Mouse (Mus musculus) stomach, embryonic 14.5 days (tissue): Measurements from ENCODE around the gene Psip1. TPM values are rescaled to one million over a fixed set of nuclear protein-coding genes. Genes with fewer than 3 reads are reported as not detected.

Experiments used
- ATAC-seq: fragments of 200-750 bp; cut with Nextera tagmentation; 2 replicates; pipeline ENCODE4 v1.8.0; 2017; ENCODE audit warnings: low read depth, moderate TSS enrichment; ENCODE audit not compliant: insufficient number of reproducible peaks, insufficient read depth, low FRiP score
- H3K27ac ChIP-seq: fragments of 300-500 bp; sonication (generic); 2 replicates; pipeline ENCODE4 v1.5.1; 2014; ENCODE audit warnings: mild to moderate bottlenecking, low read length, moderate library complexity, mixed read lengths
- H3K27me3 ChIP-seq: fragments of 300-500 bp; sonication (generic); 2 replicates; pipeline ENCODE4 v1.6.1; 2014; ENCODE audit warnings: low read length, control low read depth, mixed read lengths; ENCODE audit not compliant: control insufficient read depth, insufficient read depth
- H3K36me3 ChIP-seq: fragments of 300-500 bp; sonication (generic); 2 replicates; pipeline ENCODE4 v1.6.1; 2014; ENCODE audit warnings: mild to moderate bottlenecking, control low read depth, low read length, moderate library complexity, mixed read lengths; ENCODE audit not compliant: control insufficient read depth, insufficient read depth
- H3K4me1 ChIP-seq: fragments of 300-500 bp; sonication (generic); 2 replicates; pipeline ENCODE4 v1.6.1; 2014; ENCODE audit warnings: low read length, control low read depth, mixed read lengths; ENCODE audit not compliant: control insufficient read depth, insufficient read depth
- H3K4me2 ChIP-seq: fragments of 300-500 bp; sonication (generic); replicated peaks from 2 replicates; pipeline ENCODE4 v1.6.1; 2014; ENCODE audit warnings: low read depth, low read length, control low read depth
- H3K4me3 ChIP-seq: fragments of 300-500 bp; sonication (generic); 2 replicates; pipeline ENCODE4 v1.5.1; 2014; ENCODE audit warnings: low read depth, low read length, control low read depth
- H3K9ac ChIP-seq: fragments of 300-500 bp; sonication (generic); replicated peaks from 2 replicates; pipeline ENCODE4 v1.6.1; 2014; ENCODE audit warnings: low read depth, mild to moderate bottlenecking, control low read depth, low read length, moderate library complexity, mixed read lengths
- H3K9me3 ChIP-seq: fragments of 300-500 bp; sonication (generic); 2 replicates; pipeline ENCODE4 v1.6.1; 2016; ENCODE audit warnings: low read depth, low read length, control low read depth; ENCODE audit not compliant: control insufficient read depth
- WGBS: fragments of 180-500 bp; shearing (Covaris S2); extraction: QIAGEN DNeasy Blood & Tissue Kit; methylation state at CpG from one replicate; pipeline ENCODE4 v1.1.7; 2014; 5-methylcytosine and 5-hydroxymethylcytosine counted together
- polyA plus RNA-seq: library from polyadenylated mRNA; unstranded; fragments of >200 nt; fragmentation: Nextera tagmentation; extraction: Ambion mirVana; gene quantifications from 2 replicates; pipeline ENCODE4 v1.2.1, GENCODE M21; 2014

The Psip1 gene
- polyA plus RNA-seq, 1 experiment from 2014 or later = 137 TPM

DNA sequence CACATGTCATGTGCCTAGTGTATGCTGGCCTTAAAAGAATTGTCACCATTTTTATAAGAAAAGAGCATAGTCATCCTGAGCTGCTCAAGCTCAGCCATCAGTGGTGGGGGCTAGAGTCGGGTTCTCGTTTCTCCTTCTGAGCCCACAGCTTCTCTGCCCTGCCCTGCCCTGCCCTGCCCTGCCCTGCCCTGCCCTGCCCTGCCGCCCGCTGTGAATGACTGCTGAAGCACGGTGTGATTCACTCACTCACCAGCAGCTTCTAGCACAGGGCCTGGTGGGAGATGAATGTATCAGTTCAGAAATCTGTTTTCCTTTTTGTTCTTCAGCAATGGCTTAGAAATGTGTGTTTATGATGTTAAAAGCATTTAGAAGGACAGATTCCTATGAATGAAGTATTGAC lies 47.2 kb downstream of the Psip1 start:
- Histone ChIP-seq H3K36me3 (peaks cover 61% of the 10 kb centered on the region), H3K4me2 (no peak overlapping the region), H3K9me3 (no peaks in the 10 kb centered on the region), H3K4me1 (no peaks in the 10 kb centered on the region), H3K27me3 (no peaks in the 10 kb centered on the region), H3K9ac (no peak overlapping the region), H3K27ac (no peak overlapping the region), H3K4me3 (no peak overlapping the region)
- 58% methylated on average over 5 of the region's 5 CpGs for WGBS
- no peak for ATAC-seq

DNA sequence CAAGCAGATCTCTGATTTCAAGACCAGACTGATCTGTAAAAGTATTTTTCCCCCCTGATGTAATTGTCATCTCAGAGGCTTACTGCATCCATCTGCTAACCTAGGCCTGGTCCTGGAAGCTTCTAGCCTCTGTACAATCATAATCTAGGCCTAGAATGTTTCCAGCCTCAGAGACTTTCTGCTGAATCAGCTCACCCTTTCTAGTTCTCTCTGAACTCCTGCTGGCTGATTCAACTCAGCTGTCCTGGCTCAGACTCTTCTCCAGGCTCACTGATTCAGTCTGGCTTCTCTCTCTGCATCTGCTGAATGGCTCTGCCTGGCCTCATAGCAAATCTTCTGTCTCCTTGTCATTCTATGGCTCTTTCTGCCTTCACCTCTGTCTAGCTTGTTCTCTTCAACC lies 48.1 kb downstream of the Psip1 start:
- ATAC-seq = no peak
- Histone ChIP-seq H3K27ac (no peak overlapping the region), H3K36me3 (peaks cover 65% of the 10 kb centered on the region), H3K9me3 (no peaks in the 10 kb centered on the region), H3K4me3 (no peak overlapping the region), H3K9ac (no peak overlapping the region), H3K4me2 (no peak overlapping the region), H3K27me3 (no peaks in the 10 kb centered on the region), H3K4me1 (no peaks in the 10 kb centered on the region)

DNA sequence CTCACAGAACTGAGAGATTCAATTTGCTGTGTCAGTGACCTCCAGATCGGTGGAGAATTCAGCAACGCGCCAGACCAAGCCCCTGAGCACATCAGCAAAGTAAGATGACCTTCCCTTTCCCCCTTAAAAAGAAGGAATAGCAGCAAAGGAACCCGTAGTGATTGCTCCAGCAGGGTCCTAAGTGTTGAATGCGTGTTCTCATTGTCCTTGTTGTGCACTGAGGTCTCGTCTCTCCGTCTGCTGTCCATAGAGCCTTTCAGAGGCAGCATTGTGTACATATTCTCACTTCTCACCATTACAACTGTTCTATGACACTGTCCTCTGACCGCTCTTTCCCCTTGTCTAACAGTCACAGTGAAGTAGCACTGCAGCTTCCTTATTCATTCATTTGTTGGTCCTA lies 49.9 kb downstream of the Psip1 start:
- Histone ChIP-seq H3K4me3 (no peak overlapping the region), H3K27ac (no peak overlapping the region), H3K36me3 (peaks cover 55% of the 10 kb centered on the region), H3K27me3 (no peaks in the 10 kb centered on the region), H3K4me2 (no peak overlapping the region), H3K4me1 (no peaks in the 10 kb centered on the region), H3K9ac (no peak overlapping the region), H3K9me3 (no peaks in the 10 kb centered on the region)
- WGBS = 94% methylated on average over 8 of the region's 8 CpGs
- no peak for ATAC-seq

DNA sequence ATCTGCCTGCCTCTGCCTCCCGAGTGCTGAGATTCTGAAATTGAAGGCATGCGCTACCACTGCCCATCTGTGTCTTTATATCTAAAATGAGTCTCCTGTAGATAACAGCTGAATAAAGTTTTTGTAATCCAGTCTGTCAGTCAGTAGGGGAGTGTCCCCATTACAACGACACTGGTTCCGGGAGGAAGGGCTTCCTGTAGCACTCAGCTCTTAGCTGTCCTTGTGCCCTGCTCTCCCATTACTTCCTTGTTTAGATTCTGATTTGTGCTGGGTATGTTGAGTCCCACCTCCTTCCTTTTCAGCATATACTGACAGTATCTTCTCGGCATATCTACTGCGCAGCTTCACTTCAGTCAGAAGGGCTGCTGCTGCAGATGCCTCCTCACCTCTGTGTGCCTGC lies 53.4 kb downstream of the Psip1 start:
- Histone ChIP-seq H3K27me3 (no peaks in the 10 kb centered on the region), H3K9me3 (no peaks in the 10 kb centered on the region), H3K27ac (no peak overlapping the region), H3K4me1 (no peaks in the 10 kb centered on the region), H3K4me3 (no peak overlapping the region), H3K36me3 (peaks cover 48% of the 10 kb centered on the region), H3K9ac (no peak overlapping the region), H3K4me2 (no peak overlapping the region)
- no peak for ATAC-seq
- WGBS = 90% methylated on average over 6 of the region's 6 CpGs

DNA sequence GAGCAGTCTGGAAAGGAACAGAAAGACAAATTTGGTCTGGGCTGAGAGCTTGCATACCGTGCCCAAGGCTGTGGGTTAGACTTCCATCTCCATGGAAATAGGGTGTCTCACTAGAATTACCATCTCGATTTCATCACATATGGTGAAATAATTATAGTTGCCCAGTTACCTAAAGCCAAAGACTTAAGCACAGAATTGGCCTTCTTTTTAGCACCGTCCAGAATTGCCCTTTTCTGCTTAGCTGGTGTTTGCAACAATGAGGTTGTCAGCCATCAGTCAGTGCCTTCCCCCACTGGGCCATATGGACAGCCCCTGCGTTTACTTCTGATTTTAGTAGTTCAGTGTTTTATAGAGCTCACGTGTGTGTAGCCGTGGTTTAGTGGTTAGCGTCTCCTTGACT lies 54.3 kb downstream of the Psip1 start:
- 94% methylated on average over 7 of the region's 7 CpGs for WGBS
- peaks cover 41% of the 10 kb centered on the region for H3K36me3 ChIP-seq

DNA sequence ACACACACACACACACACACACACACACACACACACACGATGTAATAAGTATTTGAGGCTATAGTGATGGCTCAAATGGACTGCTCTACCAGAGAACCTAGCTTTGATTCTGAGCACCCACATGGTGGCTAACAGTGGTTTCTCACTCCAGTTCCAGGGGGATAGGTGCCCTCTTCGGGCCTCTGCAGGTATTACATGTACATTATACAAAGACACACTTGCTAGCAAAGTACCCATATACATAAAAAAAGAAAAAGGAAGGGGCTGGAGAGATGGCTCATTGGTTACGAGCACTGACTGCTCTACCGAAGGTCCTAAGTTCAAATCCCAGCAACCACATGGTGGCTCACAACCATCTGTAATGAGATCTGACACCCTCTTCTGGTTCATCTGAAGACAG lies 57.4 kb downstream of the Psip1 start:
- no peak for ATAC-seq
- Histone ChIP-seq H3K4me3 (no peak overlapping the region), H3K4me2 (no peak overlapping the region), H3K9me3 (no peaks in the 10 kb centered on the region), H3K36me3 (peaks cover 31% of the 10 kb centered on the region), H3K9ac (no peak overlapping the region), H3K27ac (no peak overlapping the region), H3K4me1 (no peaks in the 10 kb centered on the region), H3K27me3 (no peaks in the 10 kb centered on the region)
- WGBS = 91% methylated on average over 4 of the region's 4 CpGs

More for the DNA sequence above, 54.3 kb downstream of the Psip1 start:
- no peak overlapping the region for H3K4me3 ChIP-seq
- no peaks in the 10 kb centered on the region for H3K4me1 ChIP-seq
- H3K27me3 ChIP-seq = no peaks in the 10 kb centered on the region
- H3K9ac ChIP-seq = no peak overlapping the region
- ATAC-seq = no peak
- no peaks in the 10 kb centered on the region for H3K9me3 ChIP-seq
- H3K27ac ChIP-seq = no peak overlapping the region
- no peak overlapping the region for H3K4me2 ChIP-seq

DNA sequence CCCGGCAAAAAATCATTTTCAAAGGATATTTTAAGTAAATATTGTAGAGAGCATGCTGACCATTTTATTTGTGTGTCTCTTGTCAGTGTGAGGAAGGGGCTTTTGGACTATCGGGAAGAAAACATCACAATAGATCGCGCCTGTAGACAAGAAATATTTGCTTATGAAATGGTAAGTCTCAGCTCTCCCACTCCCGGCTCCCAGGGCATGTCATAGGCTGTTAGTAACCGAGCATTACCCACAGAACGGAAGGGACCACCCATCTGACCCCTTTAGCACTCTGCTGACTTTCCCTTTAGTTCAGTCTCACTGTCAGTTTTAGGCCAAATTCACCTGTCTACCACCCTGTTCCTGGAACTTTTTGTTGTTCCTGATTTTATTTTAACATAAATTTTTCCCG lies 58.6 kb downstream of the Psip1 start:
- no peak overlapping the region for H3K4me3 ChIP-seq
- H3K4me1 ChIP-seq = no peaks in the 10 kb centered on the region
- no peaks in the 10 kb centered on the region for H3K9me3 ChIP-seq
- H3K9ac ChIP-seq = no peak overlapping the region
- ATAC-seq = no peak
- no peak overlapping the region for H3K4me2 ChIP-seq
- H3K36me3 ChIP-seq = peaks cover 39% of the 10 kb centered on the region
- WGBS = 96% methylated on average over 8 of the region's 8 CpGs
- H3K27me3 ChIP-seq = no peaks in the 10 kb centered on the region
- H3K27ac ChIP-seq = no peak overlapping the region

DNA sequence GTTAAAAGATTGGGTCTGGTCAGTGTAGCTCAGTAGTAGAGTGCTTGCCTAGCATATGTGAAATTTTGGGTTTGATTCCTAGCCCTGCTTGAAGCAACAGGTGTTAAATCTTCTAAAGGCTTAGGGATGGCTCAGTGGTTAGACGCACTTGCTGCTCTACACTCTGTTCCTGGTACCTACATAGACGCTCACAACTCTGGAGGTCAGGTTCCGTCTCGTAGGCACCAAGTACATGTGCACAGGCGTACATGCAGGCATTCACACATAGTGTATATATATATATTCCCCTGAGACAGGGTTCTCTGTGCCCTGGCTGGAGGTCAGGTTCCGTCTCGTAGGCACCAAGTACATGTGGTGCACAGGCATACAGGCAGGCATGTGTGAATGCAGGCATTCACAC lies 59.1 kb downstream of the Psip1 start:
- H3K36me3 ChIP-seq = peaks cover 40% of the 10 kb centered on the region
- H3K4me3 ChIP-seq = no peak overlapping the region
- H3K27ac ChIP-seq = no peak overlapping the region
- no peak overlapping the region for H3K9ac ChIP-seq
- no peaks in the 10 kb centered on the region for H3K4me1 ChIP-seq
- no peak for ATAC-seq
- WGBS = 94% methylated on average over 7 of the region's 7 CpGs
- H3K9me3 ChIP-seq = no peaks in the 10 kb centered on the region
- no peak overlapping the region for H3K4me2 ChIP-seq
- no peaks in the 10 kb centered on the region for H3K27me3 ChIP-seq

DNA sequence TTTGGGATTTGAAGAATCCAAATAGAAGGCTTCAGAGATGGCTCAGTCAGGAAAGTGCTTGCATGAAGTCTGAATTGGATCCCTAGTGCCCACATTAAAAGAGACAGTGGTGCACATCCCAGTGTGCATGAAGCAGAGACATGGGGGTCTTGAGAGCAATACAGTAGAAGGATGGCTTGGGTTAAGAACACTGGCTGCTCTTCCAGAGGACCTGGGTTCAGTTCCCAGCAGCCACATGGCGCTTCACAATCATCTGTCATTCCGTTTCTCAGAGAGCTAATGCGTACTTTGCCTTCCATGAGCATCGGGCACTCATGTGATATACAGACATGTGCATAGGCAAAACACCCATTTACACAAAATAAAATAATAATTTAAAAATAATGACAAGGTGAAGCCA lies 61.1 kb downstream of the Psip1 start:
- no peak for ATAC-seq
- no peak overlapping the region for H3K9ac ChIP-seq
- no peak overlapping the region for H3K4me3 ChIP-seq
- H3K27ac ChIP-seq = no peak overlapping the region
- 96% methylated on average over 4 of the region's 4 CpGs for WGBS
- no peak overlapping the region for H3K4me2 ChIP-seq
- peaks cover 40% of the 10 kb centered on the region for H3K36me3 ChIP-seq
- no peaks in the 10 kb centered on the region for H3K27me3 ChIP-seq
- H3K4me1 ChIP-seq = no peaks in the 10 kb centered on the region
- no peaks in the 10 kb centered on the region for H3K9me3 ChIP-seq
